Mouse (Mus musculus) CH12.LX (cell line): Measurements from ENCODE around the gene Rab3a. TPM values are rescaled to one million over a fixed set of nuclear protein-coding genes. Genes with fewer than 3 reads are reported as not detected.
A peak's percentile ranks its signal among the peaks of the same experiment; 100 is the strongest.

Experiments used
- DNase-seq: peaks from one replicate; pipeline ENCODE4 v3.0.0-alpha.2; 2013; ENCODE audit errors: extremely low read depth
- H3K27ac ChIP-seq: 2 replicates; pipeline ENCODE4 v1.5.1; 2012; ENCODE audit warnings: low read depth, mild to moderate bottlenecking, control low read depth, moderate library complexity; ENCODE audit not compliant: insufficient read depth
- H3K27me3 ChIP-seq: replicated peaks from 2 replicates; pipeline ENCODE3; 2012; ENCODE audit warnings: inconsistent platforms
- H3K36me3 ChIP-seq, 2 experiments: replicated peaks in 1 of 2; 2 replicates each; pipeline versions ENCODE3 to v1.6.1; 2012; ENCODE audit warnings: inconsistent platforms in 1 of 2, low read length in 1 of 2, mild to moderate bottlenecking in 1 of 2, mixed read lengths in 1 of 2, moderate library complexity in 1 of 2; ENCODE audit not compliant: control insufficient read depth in 1 of 2, insufficient read depth in 1 of 2
- H3K4me1 ChIP-seq, 2 experiments: 2 replicates each; pipeline ENCODE4 v1.6.1; 2012; ENCODE audit warnings: inconsistent platforms in 1 of 2, moderate library complexity in 1 of 2; ENCODE audit not compliant: insufficient read depth in 2 of 2, control insufficient read depth in 1 of 2
- H3K4me2 ChIP-seq: 2 replicates; pipeline ENCODE4 v1.6.1; 2012; ENCODE audit warnings: low read depth, mild to moderate bottlenecking, control low read depth; ENCODE audit not compliant: poor library complexity, insufficient read depth, severe bottlenecking
- H3K4me3 ChIP-seq, 3 experiments: fragments of 150-350 bp in 1 of 3; sonication (generic) in 1 of 3; replicated peaks in 1 of 3; 2 replicates each; pipeline versions ENCODE3 to v1.5.1; 2011 to 2012; ENCODE audit warnings: low read depth in 2 of 3, low read length in 2 of 3, mild to moderate bottlenecking in 2 of 3, moderate library complexity in 2 of 3, control low read depth in 1 of 3, improper control_type of control experiment in 1 of 3, inconsistent platforms in 1 of 3, mixed read lengths in 1 of 3; ENCODE audit not compliant: poor library complexity in 1 of 3
- H3K79me2 ChIP-seq: replicated peaks from 2 replicates; pipeline ENCODE4 v1.6.1; 2012; ENCODE audit warnings: mild to moderate bottlenecking, moderate library complexity; ENCODE audit not compliant: control insufficient read depth, poor library complexity, insufficient read depth, severe bottlenecking; ENCODE audit errors: extremely low read depth
- H3K9ac ChIP-seq: 2 replicates; pipeline ENCODE4 v1.6.1; 2012; ENCODE audit warnings: low read depth, mild to moderate bottlenecking, control low read depth, moderate library complexity; ENCODE audit not compliant: insufficient read depth
- H3K9me3 ChIP-seq: replicated peaks from 2 replicates; pipeline ENCODE3; 2012; ENCODE audit warnings: low read length, inconsistent platforms, mixed read lengths
- BHLHE40 ChIP-seq: IDR thresholded peaks from 2 replicates; pipeline ENCODE4 v1.6.1; 2011; ENCODE audit warnings: mild to moderate bottlenecking, low read depth, low read length, improper control_type of control experiment
- CHD1 ChIP-seq: IDR thresholded peaks from 2 replicates; pipeline ENCODE4 v1.6.1; 2012; ENCODE audit warnings: low read depth, low read length, improper control_type of control experiment, inconsistent platforms
- CHD2 ChIP-seq: IDR thresholded peaks from 2 replicates; pipeline ENCODE4 v1.6.1; 2011; ENCODE audit warnings: low read length, improper control_type of control experiment
- CTCF ChIP-seq, 2 experiments: IDR thresholded peaks in 1 of 2; conservative IDR thresholded peaks in 1 of 2; 2 replicates each; pipeline ENCODE4 v1.5.1; 2011 to 2012; ENCODE audit warnings: low read depth in 2 of 2, low read length in 2 of 2, improper control_type of control experiment in 1 of 2, inconsistent platforms in 1 of 2, mild to moderate bottlenecking in 1 of 2, moderate library complexity in 1 of 2
- E2F4 ChIP-seq: IDR thresholded peaks from 2 replicates; pipeline ENCODE4 v1.6.1; 2011; ENCODE audit warnings: low read depth, low read length, improper control_type of control experiment; ENCODE audit not compliant: insufficient replicate concordance
- ELF1 ChIP-seq: IDR thresholded peaks from 2 replicates; pipeline ENCODE4 v1.6.1; 2014; ENCODE audit warnings: low read depth, mild to moderate bottlenecking, inconsistent platforms, low read length, improper control_type of control experiment
- EP300 ChIP-seq: IDR thresholded peaks from 2 replicates; pipeline ENCODE4 v1.6.1; 2011; ENCODE audit warnings: low read length, improper control_type of control experiment
- ETS1 ChIP-seq: conservative IDR thresholded peaks from 2 replicates; pipeline ENCODE4 v1.6.1; 2012; ENCODE audit warnings: low read depth, mild to moderate bottlenecking, inconsistent platforms, low read length, improper control_type of control experiment, moderate library complexity
- GABPA ChIP-seq: IDR thresholded peaks from 2 replicates; pipeline ENCODE4 v1.6.1; 2012; ENCODE audit warnings: low read depth, low read length, improper control_type of control experiment, inconsistent platforms; ENCODE audit not compliant: insufficient replicate concordance
- HCFC1 ChIP-seq: IDR thresholded peaks from 2 replicates; pipeline ENCODE4 v1.6.1; 2012; ENCODE audit warnings: low read depth, mild to moderate bottlenecking, inconsistent platforms, low read length, improper control_type of control experiment
- IRF4 ChIP-seq: IDR thresholded peaks from 2 replicates; pipeline ENCODE4 v1.6.1; 2014; ENCODE audit warnings: low read depth, mild to moderate bottlenecking, inconsistent platforms, low read length, improper control_type of control experiment
- JUN ChIP-seq: IDR thresholded peaks from 2 replicates; pipeline ENCODE4 v1.6.1; 2011; ENCODE audit warnings: low read depth, mild to moderate bottlenecking, low read length, improper control_type of control experiment, moderate library complexity; ENCODE audit not compliant: insufficient read depth
- JUND ChIP-seq: conservative IDR thresholded peaks from 2 replicates; pipeline ENCODE4 v1.6.1; 2011; ENCODE audit warnings: low read depth, low read length, improper control_type of control experiment
- KAT2A ChIP-seq: IDR thresholded peaks from 2 replicates; pipeline ENCODE4 v1.6.1; 2012; ENCODE audit warnings: low read length, improper control_type of control experiment, inconsistent platforms; ENCODE audit not compliant: insufficient replicate concordance
- MAFK ChIP-seq: IDR thresholded peaks from 2 replicates; pipeline ENCODE4 v1.6.1; 2011; ENCODE audit warnings: low read length, improper control_type of control experiment; ENCODE audit not compliant: insufficient replicate concordance
- MAX ChIP-seq: IDR thresholded peaks from 2 replicates; pipeline ENCODE4 v1.6.1; 2011; ENCODE audit warnings: low read length, improper control_type of control experiment
- MAZ ChIP-seq: IDR thresholded peaks from 2 replicates; pipeline ENCODE4 v1.6.1; 2012; ENCODE audit warnings: low read depth, mild to moderate bottlenecking, inconsistent platforms, low read length, improper control_type of control experiment, moderate library complexity
- MEF2A ChIP-seq: IDR thresholded peaks from 2 replicates; pipeline ENCODE4 v1.6.1; 2014; ENCODE audit warnings: low read depth, mild to moderate bottlenecking, inconsistent platforms, low read length, improper control_type of control experiment, borderline replicate concordance
- MXI1 ChIP-seq: IDR thresholded peaks from 2 replicates; pipeline ENCODE4 v1.6.1; 2011; ENCODE audit warnings: mild to moderate bottlenecking, low read depth, low read length, improper control_type of control experiment
- MYC ChIP-seq: IDR thresholded peaks from 2 replicates; pipeline ENCODE4 v1.6.1; 2011; ENCODE audit warnings: low read depth, mild to moderate bottlenecking, improper control_type of control experiment, low read length
- NELFE ChIP-seq: IDR thresholded peaks from 2 replicates; pipeline ENCODE4 v1.6.1; 2011; ENCODE audit warnings: low read depth, low read length, improper control_type of control experiment
- NRF1 ChIP-seq: IDR thresholded peaks from 2 replicates; pipeline ENCODE4 v1.6.1; 2014; ENCODE audit warnings: low read depth, mild to moderate bottlenecking, inconsistent platforms, low read length, improper control_type of control experiment, moderate library complexity
- PAX5 ChIP-seq: IDR thresholded peaks from 2 replicates; pipeline ENCODE4 v1.6.1; 2012; ENCODE audit warnings: low read length, inconsistent platforms, mixed read lengths
- POLR2A ChIP-seq: IDR thresholded peaks from 2 replicates; pipeline ENCODE4 v1.6.1; 2011; ENCODE audit warnings: low read depth, mild to moderate bottlenecking, improper control_type of control experiment, low read length
- POLR2AphosphoS2 ChIP-seq: IDR thresholded peaks from 2 replicates; pipeline ENCODE4 v1.6.1; 2011; ENCODE audit warnings: low read depth, low read length, improper control_type of control experiment
- RAD21 ChIP-seq: IDR thresholded peaks from 2 replicates; pipeline ENCODE4 v1.6.1; 2011; ENCODE audit warnings: low read depth, mild to moderate bottlenecking, low read length, improper control_type of control experiment, moderate library complexity
- RCOR1 ChIP-seq: conservative IDR thresholded peaks from 2 replicates; pipeline ENCODE4 v1.6.1; 2012; ENCODE audit warnings: low read depth, mild to moderate bottlenecking, inconsistent platforms, low read length, improper control_type of control experiment
- SIN3A ChIP-seq: IDR thresholded peaks from 2 replicates; pipeline ENCODE4 v1.6.1; 2012; ENCODE audit warnings: low read length, improper control_type of control experiment, inconsistent platforms
- SMC3 ChIP-seq: IDR thresholded peaks from 2 replicates; pipeline ENCODE4 v1.6.1; 2011; ENCODE audit warnings: low read depth, low read length, improper control_type of control experiment
- TBP ChIP-seq: conservative IDR thresholded peaks from 2 replicates; pipeline ENCODE4 v1.6.1; 2011; ENCODE audit warnings: low read depth, low read length, improper control_type of control experiment
- TCF12 ChIP-seq: IDR thresholded peaks from 2 replicates; pipeline ENCODE4 v1.6.1; 2014; ENCODE audit warnings: low read depth, mild to moderate bottlenecking, inconsistent platforms, low read length, improper control_type of control experiment
- UBTF ChIP-seq: IDR thresholded peaks from 2 replicates; pipeline ENCODE4 v1.6.1; 2012; ENCODE audit warnings: low read depth, mild to moderate bottlenecking, inconsistent platforms, low read length, improper control_type of control experiment, moderate library complexity
- USF1 ChIP-seq: IDR thresholded peaks from 2 replicates; pipeline ENCODE4 v1.6.1; 2014; ENCODE audit warnings: low read depth, mild to moderate bottlenecking, inconsistent platforms, low read length, improper control_type of control experiment
- USF2 ChIP-seq: conservative IDR thresholded peaks from 2 replicates; pipeline ENCODE4 v1.6.1; 2011; ENCODE audit warnings: low read depth, low read length, improper control_type of control experiment
- ZC3H11A ChIP-seq: IDR thresholded peaks from 2 replicates; pipeline ENCODE4 v1.6.1; 2012; ENCODE audit warnings: low read depth, mild to moderate bottlenecking, inconsistent platforms, low read length, improper control_type of control experiment
- ZKSCAN1 ChIP-seq: IDR thresholded peaks from 2 replicates; pipeline ENCODE4 v1.6.1; 2012; ENCODE audit warnings: low read depth, inconsistent platforms, low read length, improper control_type of control experiment, borderline replicate concordance
- ZMIZ1 ChIP-seq: IDR thresholded peaks from 2 replicates; pipeline ENCODE4 v1.6.1; 2012; ENCODE audit warnings: low read depth, mild to moderate bottlenecking, inconsistent platforms, low read length, improper control_type of control experiment
- ZNF384 ChIP-seq: IDR thresholded peaks from 2 replicates; pipeline ENCODE4 v1.6.1; 2012; ENCODE audit warnings: low read depth, low read length, improper control_type of control experiment, inconsistent platforms
- dilution Hi-C: fragments of 300-500 bp; cut with MboI; formaldehyde crosslinking; loops from 2 replicates; pipeline ENCODE4 v1.14.3; 2020; ENCODE audit warnings: low sequenced_read_pairs; ENCODE audit not compliant: extremely low pct_unique_long_range_greater_than_20kb, extremely low pct_ligation_motif_present
- in situ Hi-C: fragments of 300-500 bp; cut with MboI; formaldehyde crosslinking; loops from 3 replicates; pipeline ENCODE4 v1.14.3; 2019; ENCODE audit warnings: low sequenced_read_pairs, low pct_ligation_motif_present, low pct_unique_long_range_greater_than_20kb, mixed read lengths
- polyA plus RNA-seq: library from polyadenylated mRNA; unstranded; fragments of >175 nt; gene quantifications from 2 replicates; pipeline ENCODE4 v1.2.1, GENCODE M21; 2012; ENCODE audit warnings: low read depth; ENCODE audit not compliant: insufficient read length
- total RNA-seq, 2 experiments: library from RNA; depleted of rRNA; stranded (reverse); fragments of 300-350 nt in 1 of 2; fragments of >200 nt in 1 of 2; gene quantifications; 2 replicates each; pipeline ENCODE4 v1.2.3; 2012 to 2014

Rab3a gene
- total and polyA plus RNA-seq, 3 experiments: 0.87 to 1.9 (median 0.99) TPM

DNA sequence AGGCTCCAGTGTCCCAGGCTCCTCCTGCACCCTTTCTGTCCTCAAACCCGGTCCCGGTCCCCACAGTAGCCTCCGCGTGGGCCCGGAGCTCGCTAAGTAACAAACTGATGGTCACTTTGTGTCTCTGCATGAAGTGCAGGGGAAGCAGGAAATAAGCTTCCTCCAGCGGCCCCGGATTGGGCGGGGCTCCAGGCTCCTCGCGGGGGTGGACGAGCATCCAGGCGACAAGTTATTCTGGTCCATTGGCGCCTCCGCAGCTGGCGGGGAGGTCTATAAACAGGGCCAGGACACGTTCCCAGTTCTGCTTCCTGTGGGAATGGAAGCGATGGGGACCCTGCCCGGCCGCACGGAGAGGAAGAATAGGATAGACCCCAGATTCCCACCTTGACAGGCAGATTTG lies 1.3 kb upstream of the Rab3a start:
- TF ChIP-seq CHD1 (no peak), POLR2AphosphoS2 (no peak), ETS1 (no peak), JUND (no peak), JUN (no peak), MYC (no peak), USF2 (no peak), UBTF (no peak), SIN3A (peak; percentile 39), SMC3 (no peak), CHD2 (no peak), GABPA (no peak), PAX5 (no peak), CTCF (conservative IDR thresholded peaks at IDR 0.05 in 1 of 2, IDR thresholded peaks at IDR 0.05 in 1 of 2; ENCODE audit: low read depth in 2 of 2, low read length in 2 of 2) (no peak), NELFE (peak; percentile 65), ZKSCAN1 (no peak), MEF2A (no peak), USF1 (no peak), EP300 (no peak), ZNF384 (no peak), BHLHE40 (0 out of 2 replicates have a peak, but pooled peaks have one; percentile 18), ELF1 (peak; percentile 76), HCFC1 (peak; percentile 12; the same call in 1 of the 2 replicates), ZMIZ1 (0 out of 2 replicates have a peak, but pooled peaks have one; percentile 39), TCF12 (peak; percentile 63), NRF1 (0 out of 2 replicates have a peak, but pooled peaks have one; percentile 15), TBP (no peak), MAFK (no peak), KAT2A (no peak), MXI1 (no peak; the same call in 1 of the 2 replicates), MAX (no peak; the same call in 1 of the 2 replicates), POLR2A (peak; percentile 76), IRF4 (peak; percentile 32; the same call in 1 of the 2 replicates), RCOR1 (no peak), E2F4 (no peak), ZC3H11A (no peak), RAD21 (no peak), MAZ (0 out of 2 replicates have a peak, but pooled peaks have one; percentile 18)
- peak; percentile 67 for DNase-seq
- Histone ChIP-seq H3K79me2 (no peaks in the 10 kb centered on the region), H3K36me3 (peaks cover 14 to 45% of the 10 kb centered on the region in 2 experiments), H3K4me2 (peak overlapping the region; percentile 52), H3K27ac (peak overlapping the region; percentile 52), H3K9ac (peak overlapping the region; percentile 42), H3K9me3 (no peaks in the 10 kb centered on the region), H3K27me3 (no peaks in the 10 kb centered on the region), H3K4me1 (peaks cover 9 to 44% of the 10 kb centered on the region in 2 experiments), H3K4me3 (peak overlapping the region; percentile 16 to 51 (median 27))
- dilution Hi-C loops (no loop called here), in situ Hi-C loops (loop anchor here (5.0 kb wide), 1 partner anchor 36 kb away; the partner anchor contains the start of gene Gm3336)
